Mouse (Mus musculus) megakaryocyte-erythroid progenitor cell, adult 5-6 weeks (primary cell): ENCODE data around the gene Grid1. TPM values are rescaled to one million over a fixed set of nuclear protein-coding genes. Genes with fewer than 3 reads are reported as not detected.

Experiments used
- ATAC-seq: replicated peaks from 2 replicates; pipeline ENCODE4 v1.8.0; 2016; ENCODE audit warnings: mild to moderate bottlenecking, inconsistent platforms; ENCODE audit not compliant: severe bottlenecking, poor library complexity, low FRiP score, low TSS enrichment
- total RNA-seq, 2 experiments: library from RNA; stranded (forward) in 1 of 2; stranded (reverse) in 1 of 2; fragments of 200-1000, 215-1000 nt in 1 of 2; fragments of >200 nt in 1 of 2; fragmentation: Nextera tagmentation in 1 of 2; gene quantifications; 2 replicates each; pipeline ENCODE4 v1.2.3; 2014 to 2017

Grid1 gene
- total RNA-seq, 2 experiments from 2014 or later, result not detected

GRCm38 (mm10) chr14:35154364-35154763 is 334.5 kb downstream of the Grid1 start:
- no peak for ATAC-seq

- no peak for ATAC-seq
Measured at GRCm38 (mm10) chr14:35157069-35157655, 337.3 kb downstream of the Grid1 start.

DNA sequence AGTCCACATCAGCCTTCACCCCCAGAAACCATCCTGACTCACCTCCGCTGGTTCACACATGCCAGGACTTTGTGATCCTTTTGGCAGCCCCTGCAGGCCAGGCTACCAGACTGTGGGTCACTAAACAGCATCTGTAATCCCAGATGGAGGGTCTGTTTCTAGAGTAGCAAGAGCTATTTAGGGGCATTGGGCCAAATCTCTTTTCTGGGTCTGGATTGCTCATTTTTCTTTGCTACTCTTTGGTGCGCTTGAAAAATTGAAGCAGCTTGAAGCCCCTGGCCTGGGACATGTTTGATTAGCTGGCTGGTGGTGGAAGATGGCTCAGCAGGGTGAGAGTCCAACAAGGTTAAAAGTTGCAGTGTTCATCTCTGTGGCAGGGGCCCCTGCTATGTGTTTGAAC is 339.4 kb downstream of the Grid1 start:
- no peak for ATAC-seq

GRCm38 (mm10) chr14:35167451-35167850 is 347.5 kb downstream of the Grid1 start:
- ATAC-seq, result no peak

DNA sequence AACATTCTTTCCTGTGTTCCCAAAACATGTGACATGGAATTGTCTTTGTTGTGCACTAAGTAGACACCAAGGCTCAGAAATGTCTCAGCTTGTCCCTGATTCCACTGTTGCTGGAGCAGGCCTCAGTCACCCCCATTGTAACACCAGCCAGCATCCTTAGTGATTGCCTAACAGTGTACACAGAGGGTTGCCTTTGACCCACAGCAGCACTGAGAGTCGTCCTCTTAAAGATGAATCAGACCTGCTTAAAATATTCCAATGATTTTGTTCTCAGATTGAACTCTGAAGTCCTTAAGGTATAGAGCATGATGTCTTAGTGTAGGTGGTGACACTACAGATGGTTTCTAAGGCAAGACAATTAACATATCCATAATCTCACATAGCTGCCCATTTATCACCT is 354.0 kb downstream of the Grid1 start:
- no peak for ATAC-seq

DNA sequence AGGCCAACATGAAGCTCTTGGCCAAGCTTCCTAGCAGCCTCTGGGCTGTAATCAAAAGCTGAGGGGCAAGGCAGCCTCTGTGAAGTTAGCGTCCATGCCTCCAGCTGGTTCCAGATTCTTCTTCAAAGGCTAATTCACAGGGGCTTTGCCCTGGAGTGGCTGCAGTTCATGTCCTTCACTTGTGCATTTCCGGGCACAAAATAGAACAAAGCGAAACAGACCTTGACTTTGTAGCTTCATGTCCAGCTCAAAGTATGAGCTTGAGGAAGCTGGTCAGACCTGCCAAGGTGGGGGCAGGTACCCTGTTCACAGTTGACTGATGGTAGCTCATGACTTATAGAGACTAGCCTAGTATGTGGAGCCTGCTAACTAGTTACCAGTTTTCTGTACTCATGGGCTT is 356.1 kb downstream of the Grid1 start:
- ATAC-seq, result no peak

- no peak for ATAC-seq
Measured at GRCm38 (mm10) chr14:35179076-35179475, 359.2 kb downstream of the Grid1 start.

GRCm38 (mm10) chr14:35185399-35185798 is 365.5 kb downstream of the Grid1 start:
- ATAC-seq, result no peak

GRCm38 (mm10) chr14:35192256-35192655 is 372.3 kb downstream of the Grid1 start:
- no peak for ATAC-seq

- no peak for ATAC-seq
Measured at GRCm38 (mm10) chr14:35197371-35197770, 377.5 kb downstream of the Grid1 start.

GRCm38 (mm10) chr14:35198447-35198846 is 378.5 kb downstream of the Grid1 start:
- no peak for ATAC-seq

DNA sequence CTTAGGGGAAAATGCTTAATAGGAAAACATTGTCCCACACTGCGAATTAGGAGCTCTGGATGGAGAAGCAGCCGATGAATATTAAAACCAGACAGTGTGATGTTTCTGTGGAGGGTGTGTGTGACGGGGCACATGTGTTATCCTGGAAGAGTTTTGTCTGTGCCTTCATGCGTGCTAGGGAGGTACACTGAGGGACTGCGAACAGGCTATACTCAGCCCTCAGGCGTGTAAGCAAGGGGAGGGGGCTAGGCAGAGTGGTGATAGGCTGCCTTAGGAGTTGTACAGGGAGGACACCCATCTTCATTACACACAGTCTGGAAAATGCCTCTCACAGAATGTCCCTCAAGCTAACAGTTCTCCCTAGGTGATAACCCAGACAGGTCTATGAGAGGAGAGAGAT is 379.0 kb downstream of the Grid1 start:
- ATAC-seq, result no peak

GRCm38 (mm10) chr14:35209444-35209843 is 389.5 kb downstream of the Grid1 start:
- ATAC-seq, result no peak

DNA sequence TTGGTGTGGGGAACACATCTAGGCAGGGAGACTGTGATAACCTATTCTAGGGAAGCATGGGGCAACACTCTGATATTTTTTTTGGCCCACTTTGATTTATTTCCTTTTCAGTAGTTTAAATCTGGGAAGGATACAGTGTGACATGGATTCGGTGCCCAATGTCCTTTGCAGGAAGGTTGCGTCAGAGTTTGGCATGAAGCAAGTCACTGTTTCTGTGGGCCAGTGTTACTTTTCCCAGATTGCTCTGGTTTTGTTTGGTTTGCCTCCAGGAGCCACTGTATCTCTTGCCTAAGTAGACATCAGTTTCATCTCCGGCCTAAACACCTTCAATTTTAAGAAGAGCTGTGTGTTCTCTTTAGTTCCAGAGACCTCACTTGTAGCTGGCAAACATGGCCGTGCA is 399.1 kb downstream of the Grid1 start:
- no peak for ATAC-seq

GRCm38 (mm10) chr14:35222196-35222595 is 402.3 kb downstream of the Grid1 start:
- no peak for ATAC-seq

DNA sequence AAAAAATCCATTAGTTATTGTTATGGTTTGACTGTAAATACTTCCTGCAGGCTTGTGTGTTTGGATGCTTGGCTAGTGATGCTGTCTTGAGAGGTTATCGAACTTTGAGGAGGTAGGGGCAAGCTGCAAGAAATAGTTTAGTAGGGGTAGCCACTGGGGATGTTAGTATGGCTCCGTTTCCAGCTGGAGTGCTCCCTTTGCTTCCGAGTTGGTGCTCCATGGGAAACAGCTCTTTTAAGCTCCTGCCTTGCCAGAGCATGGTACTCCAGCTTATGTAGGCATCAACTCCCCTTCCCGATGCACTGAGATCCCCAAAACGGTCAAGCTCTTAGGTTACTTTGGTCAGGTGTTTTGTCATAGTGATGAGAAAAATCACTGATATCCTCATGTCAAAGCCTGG is 407.7 kb downstream of the Grid1 start:
- ATAC-seq, result no peak

GRCm38 (mm10) chr14:35231384-35231783 is 411.5 kb downstream of the Grid1 start:
- no peak for ATAC-seq

DNA sequence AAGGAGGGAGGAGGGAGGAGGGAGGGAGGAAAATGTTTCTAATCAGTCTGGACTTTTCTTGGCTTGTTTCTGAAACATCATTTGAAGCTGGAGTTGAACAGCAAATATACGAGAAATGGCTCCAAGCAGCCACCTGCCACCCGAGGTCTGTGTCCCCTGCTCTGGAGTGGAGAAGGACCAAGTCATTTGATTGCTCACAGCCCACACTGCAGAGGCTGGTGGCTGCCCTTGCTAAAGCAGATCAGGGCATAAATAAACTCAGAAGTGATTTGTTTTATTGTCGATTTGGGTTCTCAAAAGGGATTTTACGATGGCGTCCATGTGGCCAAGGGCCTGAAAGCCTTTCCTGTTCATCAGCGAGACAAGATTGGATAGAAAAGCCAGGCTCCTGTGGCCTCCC is 423.0 kb downstream of the Grid1 start:
- no peak for ATAC-seq

DNA sequence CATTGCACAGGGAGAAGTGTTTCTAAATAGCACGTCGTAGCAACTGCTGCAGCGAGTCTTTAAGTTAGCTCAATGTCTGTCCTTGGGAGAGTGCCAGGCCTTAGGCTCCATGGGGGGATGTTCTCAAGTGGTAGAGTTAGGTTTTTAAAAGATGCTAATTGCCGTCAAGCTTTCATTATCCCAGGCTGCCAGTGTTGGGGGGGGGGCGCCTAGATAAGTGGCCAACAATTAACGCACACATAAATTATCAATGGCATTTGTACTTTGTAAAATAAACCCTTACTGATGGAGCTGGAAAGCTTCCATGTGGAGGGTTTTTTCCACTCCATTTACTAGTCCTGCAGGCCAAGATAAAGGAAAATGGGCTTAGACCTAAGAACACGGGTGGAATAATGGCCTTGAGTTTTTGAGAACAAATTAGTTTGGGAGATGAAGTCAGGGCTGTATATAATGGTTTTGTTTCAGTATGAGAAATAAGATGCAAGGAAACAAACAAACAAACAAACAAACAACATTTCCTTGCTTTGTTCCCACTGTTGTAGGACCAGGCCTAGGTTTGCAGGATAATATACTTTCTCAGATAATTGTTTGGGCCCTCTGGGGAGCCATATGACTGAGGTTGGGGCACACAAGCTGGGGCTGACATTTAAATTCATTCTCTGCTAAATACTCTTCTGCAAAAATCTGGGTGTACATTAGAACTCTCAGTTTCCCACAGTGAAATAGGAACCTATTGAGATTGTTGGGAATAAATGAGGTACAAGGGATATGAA is 425.1 kb downstream of the Grid1 start:
- no peak for ATAC-seq

GRCm38 (mm10) chr14:35250412-35250811 is 430.5 kb downstream of the Grid1 start:
- no peak for ATAC-seq

DNA sequence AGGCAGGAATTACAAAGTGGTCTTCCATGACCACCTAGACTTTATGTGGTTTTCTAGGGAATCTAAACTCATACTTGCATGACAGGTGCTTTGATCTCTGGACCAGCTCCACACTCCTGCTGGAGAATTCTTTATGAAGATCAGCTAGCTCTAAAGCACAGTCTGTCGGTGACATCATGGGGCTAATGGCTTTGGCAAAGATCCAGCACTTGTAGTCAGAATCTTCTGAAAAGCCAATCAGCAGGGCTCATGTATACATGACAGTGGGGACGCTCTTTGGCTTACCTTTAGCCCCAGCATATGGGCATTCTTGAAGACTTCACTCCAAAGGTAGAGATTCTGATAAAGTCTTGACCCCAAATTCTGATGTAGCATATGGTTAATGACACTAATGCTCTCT is 434.6 kb downstream of the Grid1 start:
- ATAC-seq, result no peak
